Mouse (Mus musculus): ENCODE data around the gene Trmt5. TPM values are rescaled to one million over a fixed set of nuclear protein-coding genes. Genes with fewer than 3 reads are reported as not detected.

The Trmt5 gene
- 10 to 100 TPM; 10.8 to 13.1 TPM for total RNA-seq (2021)
- long read RNA-seq, partial matches to known transcripts, result 1 of 6 reads
- long read RNA-seq, other reads (novel, unspliced or antisense), result 1 of 6 reads

GRCm38 (mm10) chr12:73286287-73287092, at the start of gene Trmt5, which contains the start of gene Slc38a6:
Gene Trmt5 (minus strand): TSS chr12:73286710.
Gene Slc38a6 (plus strand): TSS chr12:73286779.
- peak; percentile 88 to 90 for DNase-seq (ENCODE audit: low spot score in 2 of 2)

DNA sequence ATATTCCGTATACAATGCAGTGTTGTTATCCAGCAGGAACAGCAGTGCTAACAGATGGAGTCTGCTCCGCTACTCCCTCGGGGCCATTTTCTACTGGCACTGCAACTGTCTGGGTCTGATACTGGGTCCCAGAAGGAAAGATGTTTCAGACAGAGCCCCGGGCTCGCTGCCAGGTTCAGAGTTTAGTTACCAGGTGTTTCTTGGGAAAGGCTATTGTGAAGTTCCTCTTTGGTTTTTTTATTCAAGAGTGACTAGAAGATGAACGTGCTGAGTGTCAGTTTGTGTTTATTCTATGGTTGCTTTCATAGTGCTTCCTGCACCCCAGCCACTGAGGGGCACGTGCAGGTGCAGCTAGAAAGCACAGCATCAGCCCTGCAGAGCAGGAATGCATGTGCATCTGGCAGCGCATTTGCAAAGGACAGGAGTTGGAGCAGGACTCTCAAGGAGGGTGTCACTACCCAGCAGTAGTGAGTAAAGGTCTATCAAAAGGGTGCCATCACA, 47.6 kb upstream of the Trmt5 start:
- DNase-seq (ENCODE audit: low spot score in 2 of 2), result no peak

- DNase-seq (ENCODE audit: low spot score in 2 of 2), result no peak
These were observed 46.2 kb upstream of the Trmt5 start for GRCm38 (mm10) chr12:73332701-73333100.

DNA sequence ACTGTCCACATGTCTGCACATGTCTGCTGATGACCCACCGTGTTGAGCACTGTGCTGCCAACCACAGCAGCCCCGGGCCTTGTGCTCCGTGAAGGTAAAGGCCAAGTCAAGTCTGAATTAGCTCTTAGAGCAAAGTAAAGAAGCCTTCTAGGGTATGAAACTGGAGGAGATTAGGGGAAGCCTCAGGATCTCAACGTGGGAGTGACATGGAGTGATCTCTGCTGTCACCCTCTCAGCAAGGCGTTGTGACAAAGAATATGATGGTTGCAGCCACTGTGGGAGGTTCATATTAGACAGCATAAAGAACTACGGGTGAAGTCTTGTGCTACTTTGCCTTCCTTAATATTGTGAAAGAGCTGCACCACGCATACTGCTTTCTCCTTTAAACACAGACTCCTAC, 43.7 kb upstream of the Trmt5 start:
- DNase-seq (ENCODE audit: low spot score in 2 of 2), result no peak

DNA sequence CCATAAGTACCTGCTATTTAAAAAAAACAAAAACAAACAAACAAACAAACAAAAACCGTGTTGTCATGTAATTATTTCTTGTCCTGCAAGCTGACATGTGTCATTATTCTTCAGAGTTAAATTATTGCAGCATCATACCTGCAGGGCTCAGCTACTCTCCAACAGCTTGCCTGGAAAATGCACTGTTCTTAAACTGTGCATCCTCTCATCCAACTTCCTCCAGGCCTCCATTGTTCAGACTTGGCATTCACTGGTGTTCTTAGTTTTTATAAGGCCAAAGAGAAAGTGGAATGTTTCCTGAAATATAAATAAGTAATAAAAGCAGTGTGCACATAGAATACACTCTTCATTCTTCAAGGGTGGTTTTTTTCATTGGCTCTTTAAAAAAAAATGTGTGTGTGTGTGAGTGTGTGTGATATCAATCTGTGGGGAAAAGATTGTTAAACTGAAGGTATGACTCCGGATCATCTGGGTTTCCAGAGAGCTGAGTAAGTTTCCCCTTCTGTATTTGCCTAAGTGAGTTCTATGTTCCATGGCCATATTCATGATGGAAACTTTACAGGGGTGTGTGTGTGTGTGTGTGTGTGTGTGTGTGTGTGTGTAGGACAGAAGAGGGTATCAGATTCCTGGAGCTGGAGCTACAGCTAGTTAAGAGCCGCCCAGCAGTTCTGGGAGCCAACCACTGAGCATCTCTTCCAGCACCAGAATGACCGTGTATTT, 42.1 kb upstream of the Trmt5 start:
- DNase-seq (ENCODE audit: low spot score in 2 of 2), result no peak

DNA sequence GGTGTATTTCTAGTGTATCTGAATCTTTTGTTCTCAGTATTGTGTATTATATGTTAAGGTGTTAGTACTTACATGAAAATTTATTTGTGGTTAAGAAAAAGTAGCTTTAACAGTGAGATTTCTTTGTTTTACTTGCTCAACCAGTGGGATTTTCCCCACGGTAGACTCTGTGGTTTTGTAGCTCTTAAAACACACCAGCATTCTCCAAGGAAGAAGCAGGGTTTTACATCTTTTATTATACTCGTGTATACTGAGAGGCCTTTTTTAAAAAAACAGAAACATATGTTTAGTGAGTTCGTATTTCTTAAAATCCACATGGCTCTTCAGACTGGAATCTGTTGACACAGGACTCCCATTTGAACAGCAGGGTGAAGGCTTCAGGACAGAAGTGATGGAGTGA, 40.9 kb upstream of the Trmt5 start:
- DNase-seq (ENCODE audit: low spot score in 2 of 2), result no peak

DNA sequence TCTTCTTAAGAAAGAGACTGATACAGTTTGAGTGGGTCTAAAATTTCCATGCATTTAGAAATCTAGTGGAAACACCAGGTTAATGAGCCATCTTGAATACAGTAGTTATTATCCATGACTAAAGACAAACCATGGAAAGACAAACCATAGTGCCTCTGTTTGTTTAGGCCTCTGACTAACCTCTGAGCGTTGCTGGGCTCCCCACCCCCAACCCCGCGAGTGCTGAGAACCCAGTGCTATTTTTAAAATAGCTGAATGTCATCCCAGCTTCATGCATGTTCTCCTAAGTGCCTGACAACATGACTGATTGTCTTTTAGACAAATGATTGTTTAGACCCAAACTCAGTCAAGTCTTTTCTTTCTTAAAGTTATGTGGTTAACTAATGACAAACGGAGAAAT, 39.1 kb upstream of the Trmt5 start:
- DNase-seq (ENCODE audit: low spot score in 2 of 2), result no peak

- no peak for DNase-seq (ENCODE audit: low spot score in 2 of 2)
These were observed 38.7 kb upstream of the Trmt5 start for GRCm38 (mm10) chr12:73325181-73325580.

DNA sequence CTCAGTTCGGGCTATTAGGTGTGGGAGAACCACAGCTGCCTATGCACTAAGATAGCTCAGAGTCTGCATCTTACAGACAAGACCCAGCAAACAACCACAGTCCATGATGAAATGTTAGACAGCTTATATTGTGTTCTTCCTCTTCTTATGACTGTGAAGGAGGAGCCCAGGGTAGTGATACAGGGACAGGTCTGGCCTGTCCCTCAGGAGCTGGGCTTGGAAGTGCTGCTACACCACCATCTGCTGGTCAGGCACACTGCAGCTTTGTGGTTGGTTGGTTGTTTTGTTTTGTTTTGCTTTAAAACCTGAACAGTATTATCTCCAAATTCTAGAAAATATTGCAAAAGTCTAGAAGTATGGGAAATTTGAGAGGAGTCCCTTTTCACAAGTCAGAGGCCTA, 38.2 kb upstream of the Trmt5 start:
- no peak for DNase-seq (ENCODE audit: low spot score in 2 of 2)

- no peak for DNase-seq (ENCODE audit: low spot score in 2 of 2)
These were observed 37.7 kb upstream of the Trmt5 start for GRCm38 (mm10) chr12:73324180-73324586.

DNA sequence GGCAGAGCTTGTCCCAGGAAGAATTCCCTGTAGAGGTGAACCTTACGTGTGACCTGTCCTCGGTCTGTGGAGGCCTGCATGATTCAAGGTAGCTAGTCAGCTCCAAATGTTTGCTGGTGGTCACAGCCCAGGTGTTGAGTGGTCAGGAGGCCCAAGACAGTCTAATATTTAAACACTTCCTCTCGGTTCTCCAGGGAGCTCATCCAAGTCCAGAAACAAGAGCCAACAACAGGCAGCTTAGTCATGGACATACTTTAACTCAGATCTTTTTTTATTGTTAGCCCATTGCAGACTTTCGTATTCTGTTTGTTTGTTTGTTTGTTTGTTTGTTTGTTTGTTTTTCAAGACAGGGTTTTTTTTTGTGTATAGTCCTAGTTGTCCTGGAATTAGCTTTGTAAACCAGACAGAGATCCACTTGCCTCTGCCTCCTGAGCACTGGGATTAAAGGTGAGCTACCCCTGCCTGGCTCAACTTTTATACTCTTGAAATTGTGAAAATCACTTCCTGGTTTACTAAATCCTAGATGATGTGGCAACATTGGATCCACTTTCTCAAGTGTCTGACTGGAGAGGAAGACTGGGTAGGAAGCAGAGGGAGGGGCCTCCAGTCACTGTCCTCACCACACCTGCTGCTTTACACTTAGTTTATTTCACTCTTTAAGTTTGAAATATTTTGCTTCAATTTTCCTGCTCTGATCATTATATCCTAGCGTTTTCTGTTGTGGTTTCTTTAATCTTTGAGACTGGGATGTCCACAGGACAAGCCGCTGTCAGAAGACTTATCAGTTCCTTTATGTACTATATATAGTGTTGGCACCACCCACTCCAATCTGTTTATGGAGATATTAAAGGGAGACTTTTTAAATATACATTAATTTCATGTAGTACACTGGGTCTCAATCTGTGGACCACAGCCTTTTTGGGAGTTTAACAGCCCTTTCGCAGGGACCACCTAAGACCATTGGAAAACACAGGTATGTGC, 31.5 kb upstream of the Trmt5 start:
- no peak for DNase-seq (ENCODE audit: low spot score in 2 of 2)

GRCm38 (mm10) chr12:73308711-73309110, 22.2 kb upstream of the Trmt5 start:
- DNase-seq (ENCODE audit: low spot score in 2 of 2), result no peak

DNA sequence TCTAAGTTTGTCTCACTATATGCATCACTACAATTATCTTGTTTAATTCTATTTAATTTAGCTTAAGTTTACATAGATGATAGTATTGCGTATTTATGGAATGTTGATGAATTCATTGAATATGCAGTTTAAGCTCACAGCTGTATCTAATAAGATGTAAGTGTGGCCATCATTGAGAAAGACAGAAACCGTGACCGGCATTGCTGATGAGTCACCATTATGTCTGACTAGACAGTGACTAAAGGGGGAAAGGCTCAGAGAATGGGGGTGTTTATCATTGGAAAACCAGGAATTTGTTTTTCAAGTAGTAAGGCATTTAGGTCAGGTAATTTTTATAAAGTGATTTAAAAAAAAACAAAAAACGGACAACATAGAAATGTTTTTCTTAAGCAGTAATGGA, 21.2 kb upstream of the Trmt5 start:
- no peak for DNase-seq (ENCODE audit: low spot score in 2 of 2)

GRCm38 (mm10) chr12:73304636-73305035, 18.1 kb upstream of the Trmt5 start:
- no peak for DNase-seq (ENCODE audit: low spot score in 2 of 2)

GRCm38 (mm10) chr12:73300531-73300930, 14.0 kb upstream of the Trmt5 start:
- no peak for DNase-seq (ENCODE audit: low spot score in 2 of 2)

GRCm38 (mm10) chr12:73298621-73299020, 12.1 kb upstream of the Trmt5 start:
- DNase-seq (ENCODE audit: low spot score in 2 of 2), result no peak

GRCm38 (mm10) chr12:73295505-73296140, 9.1 kb upstream of the Trmt5 start:
- no peak for DNase-seq (ENCODE audit: low spot score in 2 of 2)

- no peak for DNase-seq (ENCODE audit: low spot score in 2 of 2)
These were observed 8.4 kb upstream of the Trmt5 start for GRCm38 (mm10) chr12:73294884-73295283.

DNA sequence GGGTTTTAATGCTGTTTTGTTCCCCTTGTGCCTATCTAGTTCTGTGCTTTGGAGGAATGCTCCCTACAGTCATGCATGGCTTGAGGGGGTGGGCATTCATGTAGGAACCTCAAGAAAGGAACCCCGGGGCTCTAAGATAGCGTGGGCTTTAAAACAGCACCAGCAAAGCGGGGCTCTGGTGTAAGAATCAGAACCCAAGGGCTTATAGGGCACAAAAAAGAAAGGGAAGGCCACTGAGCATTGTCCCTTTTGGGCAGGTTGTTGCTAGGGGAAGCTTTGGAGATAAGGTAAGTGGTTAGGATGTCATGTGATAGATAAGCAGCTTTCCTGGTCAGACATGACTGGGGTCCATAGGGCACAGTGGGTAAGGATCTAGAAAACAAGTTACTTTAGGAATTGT, 2.1 kb upstream of the Trmt5 start:
- no peak for DNase-seq (ENCODE audit: low spot score in 2 of 2)

- DNase-seq (ENCODE audit: low spot score in 2 of 2), result no peak
These were observed 1.1 kb upstream of the Trmt5 start for GRCm38 (mm10) chr12:73287609-73288008.

DNA sequence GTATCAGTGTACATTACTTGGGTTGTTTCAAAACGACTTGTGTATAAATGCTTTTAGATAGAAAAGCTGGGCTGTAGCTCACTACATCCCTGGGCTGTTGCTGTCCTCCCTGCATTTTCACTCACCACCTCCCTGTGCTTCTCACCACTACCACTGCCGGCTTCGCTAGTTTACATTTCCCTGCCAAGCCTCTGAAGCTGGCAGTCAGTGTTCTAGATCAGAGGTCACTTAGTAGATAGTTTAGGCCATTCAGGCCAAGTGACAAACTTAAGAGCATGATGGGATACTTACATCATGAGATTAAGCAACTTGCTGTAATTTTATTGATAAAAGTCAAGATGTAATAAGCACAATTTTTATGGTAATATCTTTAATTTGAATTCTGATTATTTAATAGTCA, 11.6 kb downstream of the Trmt5 start:
- no peak for DNase-seq (ENCODE audit: low spot score in 2 of 2)

Data from layer of hippocampus, postnatal 10 days (tissue).